Mouse (Mus musculus) thymus, adult 2 months (tissue): ENCODE data around the gene Cd72. TPM values are rescaled to one million over a fixed set of nuclear protein-coding genes. Genes with fewer than 3 reads are reported as not detected.

Source experiments
- DNase-seq: peaks from one replicate; pipeline ENCODE4 v3.0.0; 2021
- H3K27ac ChIP-seq: fragments of 200-500 bp; 2 replicates; pipeline ENCODE4 v1.5.1; 2012; ENCODE audit warnings: low read length, control low read depth; ENCODE audit not compliant: control insufficient read depth, insufficient read depth
- H3K27me3 ChIP-seq: fragments of 200-500 bp; 2 replicates; pipeline ENCODE4 v1.6.1; 2012; ENCODE audit warnings: mild to moderate bottlenecking, low read length, moderate library complexity, mixed read lengths; ENCODE audit not compliant: control insufficient read depth, insufficient read depth
- H3K36me3 ChIP-seq: fragments of 200-500 bp; 2 replicates; pipeline ENCODE4 v1.6.1; 2012; ENCODE audit warnings: mild to moderate bottlenecking, low read length, moderate library complexity; ENCODE audit not compliant: control insufficient read depth, insufficient read depth
- H3K4me1 ChIP-seq: fragments of 200-500 bp; replicated peaks from 2 replicates; pipeline ENCODE4 v1.6.1; 2012; ENCODE audit warnings: low read length; ENCODE audit not compliant: control insufficient read depth, insufficient read depth
- H3K4me3 ChIP-seq: fragments of 200-500 bp; 2 replicates; pipeline ENCODE4 v1.5.1; 2012; ENCODE audit warnings: mild to moderate bottlenecking, low read length, control low read depth, moderate library complexity; ENCODE audit not compliant: control insufficient read depth, insufficient read depth
- CTCF ChIP-seq: fragments of 200-500 bp; IDR thresholded peaks from 2 replicates; pipeline ENCODE4 v1.5.1; 2012; ENCODE audit warnings: mild to moderate bottlenecking, control low read depth, low read length, moderate library complexity, borderline replicate concordance; ENCODE audit not compliant: control insufficient read depth, poor library complexity, insufficient read depth; ENCODE audit errors: extremely low read depth
- POLR2A ChIP-seq: fragments of 200-500 bp; IDR thresholded peaks from 2 replicates; pipeline ENCODE4 v1.6.1; 2012; ENCODE audit warnings: mild to moderate bottlenecking, low read length, control low read depth, moderate library complexity; ENCODE audit not compliant: control insufficient read depth, poor library complexity, insufficient read depth; ENCODE audit errors: extremely low read depth
- WGBS: fragments of 180-500 bp; shearing (Covaris S2); methylation state at CpG from one replicate; pipeline ENCODE4 v1.1.7; 2018; 5-methylcytosine and 5-hydroxymethylcytosine counted together
- polyA plus RNA-seq: library from polyadenylated mRNA; depleted of rRNA; stranded (reverse); fragments of >200 nt; gene quantifications from 2 replicates; pipeline ENCODE4 v1.2.3, GENCODE M21; 2012; rRNA removed

Cd72 gene
- polyA plus RNA-seq, result 9.8 and 10.8 TPM in 2 replicates

- peaks cover 50% of the 10 kb centered on the region for H3K4me1 ChIP-seq
- H3K4me3 ChIP-seq, result peak within 1 kb of the TSS; percentile 38
- H3K27ac ChIP-seq, result no peak within 1 kb of the TSS
- no peak for TF ChIP-seq POLR2A
- TF ChIP-seq CTCF, result peak; percentile 11; the same call in 1 of the 2 replicates
- DNase-seq, result no peak
- WGBS, result 16% methylated on average over 20 of the region's 20 CpGs
- no peaks in the 10 kb centered on the region for H3K27me3 ChIP-seq
- H3K36me3 ChIP-seq, result no peaks in the 10 kb centered on the region
These were observed at the start of gene Cd72 for GRCm38 (mm10) chr4:43454041-43454836. Cd72 (minus strand) TSS chr4:43454628.

GRCm38 (mm10) chr4:43503506-43503905 is 49.1 kb upstream of the Cd72 start:
- Histone ChIP-seq H3K27ac (no peak overlapping the region), H3K4me1 (peaks cover 22% of the 10 kb centered on the region), H3K36me3 (no peaks in the 10 kb centered on the region), H3K27me3 (no peaks in the 10 kb centered on the region), H3K4me3 (no peak overlapping the region)
- 92% methylated on average over 6 of the region's 6 CpGs for WGBS
- TF ChIP-seq CTCF (no peak), POLR2A (no peak)
- no peak for DNase-seq

DNA sequence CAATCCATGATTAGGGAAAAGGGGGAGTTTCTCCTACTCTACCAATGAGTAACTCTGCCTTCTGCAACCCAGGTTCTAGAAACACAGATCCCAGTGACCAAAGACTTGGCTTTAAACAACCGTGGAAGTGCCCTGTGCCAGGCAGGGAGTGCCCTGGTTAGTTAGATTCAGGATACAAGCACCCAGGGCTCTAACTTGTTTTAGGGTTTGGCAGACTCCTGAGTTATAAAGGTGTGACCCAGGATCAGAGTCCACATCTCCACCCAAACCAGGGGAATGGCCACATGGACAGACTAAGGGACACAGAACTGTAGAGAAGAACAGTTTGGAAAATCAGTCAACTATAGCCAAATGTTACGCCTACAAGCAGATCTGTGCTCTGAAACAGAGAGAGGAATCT is 48.6 kb upstream of the Cd72 start:
- TF ChIP-seq CTCF (no peak), POLR2A (no peak)
- Histone ChIP-seq H3K4me1 (peaks cover 24% of the 10 kb centered on the region), H3K27ac (no peak overlapping the region), H3K27me3 (no peaks in the 10 kb centered on the region), H3K4me3 (no peak overlapping the region), H3K36me3 (no peaks in the 10 kb centered on the region)
- no peak for DNase-seq
- 91% methylated on average over 2 of the region's 2 CpGs for WGBS

GRCm38 (mm10) chr4:43499407-43500333 is 45.2 kb upstream of the Cd72 start, which contains the start of gene Arhgef39:
Arhgef39 (minus strand) TSS chr4:43499695.
- Histone ChIP-seq H3K27ac (no peak within 1 kb of the TSS), H3K27me3 (no peaks in the 10 kb centered on the region), H3K36me3 (no peaks in the 10 kb centered on the region), H3K4me1 (peaks cover 33% of the 10 kb centered on the region), H3K4me3 (peak within 1 kb of the TSS; percentile 76)
- TF ChIP-seq POLR2A (0 out of 2 replicates have a peak, but pooled peaks have one; percentile 18), CTCF (no peak)
- peak; percentile 80 for DNase-seq
- WGBS, result 8% methylated on average over 50 of the region's 50 CpGs

- Histone ChIP-seq H3K36me3 (no peaks in the 10 kb centered on the region), H3K27me3 (no peaks in the 10 kb centered on the region), H3K4me1 (peaks cover 32% of the 10 kb centered on the region), H3K4me3 (peak overlapping the region; percentile 76), H3K27ac (no peak overlapping the region)
- 5% methylated on average over 8 of the region's 8 CpGs for WGBS
- DNase-seq, result peak; percentile 74
- TF ChIP-seq POLR2A, result no peak
- no peak for TF ChIP-seq CTCF
These were observed 44.6 kb upstream of the Cd72 start for GRCm38 (mm10) chr4:43498983-43499382.

DNA sequence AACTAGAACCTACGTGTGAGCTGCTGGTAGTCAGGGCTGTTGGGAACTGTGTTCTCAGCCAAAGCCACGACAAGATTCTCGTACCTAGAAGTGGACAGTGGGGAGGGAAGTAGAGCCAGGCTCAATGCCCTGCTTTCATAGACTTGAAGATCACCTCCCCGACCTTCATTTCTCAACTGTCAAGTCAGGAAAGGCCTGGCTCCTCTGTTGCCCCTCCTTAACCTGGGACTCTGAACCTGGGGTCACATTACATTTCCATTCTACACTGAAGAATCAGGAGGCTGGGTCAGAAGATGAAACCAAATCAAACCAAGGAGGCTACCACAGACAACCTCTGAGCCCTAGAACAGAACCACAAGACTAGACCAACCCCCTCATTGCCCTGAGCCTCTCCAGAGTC is 43.5 kb upstream of the Cd72 start:
- no peaks in the 10 kb centered on the region for H3K27me3 ChIP-seq
- WGBS, result 79% methylated on average over 4 of the region's 4 CpGs
- no peak for DNase-seq
- no peaks in the 10 kb centered on the region for H3K36me3 ChIP-seq
- no peak overlapping the region for H3K4me3 ChIP-seq
- peaks cover 34% of the 10 kb centered on the region for H3K4me1 ChIP-seq
- TF ChIP-seq POLR2A (no peak), CTCF (no peak)
- H3K27ac ChIP-seq, result no peak overlapping the region
